Mouse (Mus musculus): ENCODE data around the gene Cbx8.

DNA sequence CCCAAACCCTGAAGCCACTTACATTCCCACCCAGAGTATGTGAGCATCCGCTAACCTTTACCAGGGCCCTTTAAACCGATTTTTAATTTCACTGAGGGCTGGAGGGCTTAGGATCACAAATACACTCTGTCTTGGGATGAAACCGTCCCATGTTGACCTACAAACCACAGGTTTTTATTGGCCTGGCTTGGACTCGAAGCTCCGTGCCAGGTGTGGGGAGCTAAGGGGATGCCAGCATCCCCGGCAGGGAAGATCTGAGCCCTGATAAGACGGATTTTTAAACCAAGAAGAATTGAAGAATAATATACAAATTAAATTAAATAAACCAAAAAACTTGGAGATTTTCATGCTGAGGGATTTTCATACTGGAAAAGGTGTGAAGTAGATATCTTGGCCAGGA is 26.3 kb downstream of the Cbx8 start:
- no peak for TF ChIP-seq CTCF (IDR thresholded peaks at IDR 0.05; ENCODE audit: control insufficient read depth, insufficient read depth, low read length)
- no peak for TF ChIP-seq POLR2A (IDR thresholded peaks at IDR 0.05; ENCODE audit: borderline replicate concordance, control insufficient read depth, low read depth, low read length)

Measured in bone marrow, adult 2 months (tissue).